Mouse (Mus musculus) cortical plate, adult 2 months (tissue): ENCODE data around the gene Tatdn2.

Experiments
- CTCF ChIP-seq: fragments of 200-500 bp; IDR thresholded peaks from 2 replicates; pipeline ENCODE4 v1.5.1; 2011; ENCODE audit warnings: mild to moderate bottlenecking, control low read depth, low read length; ENCODE audit not compliant: insufficient read depth; ENCODE audit errors: extremely low read depth
- POLR2A ChIP-seq: fragments of 200-500 bp; IDR thresholded peaks from 2 replicates; pipeline ENCODE4 v1.6.1; 2011; ENCODE audit warnings: mild to moderate bottlenecking, low read length, control low read depth; ENCODE audit not compliant: insufficient read depth; ENCODE audit errors: extremely low read depth

GRCm38 (mm10) chr6:113728181-113728580 lies 31.3 kb downstream of the Tatdn2 start:
- TF ChIP-seq CTCF (no peak), POLR2A (peak; percentile 25; the same call in 1 of the 2 replicates)
